Mouse (Mus musculus): ENCODE results near the gene Trim39. TPM values are rescaled to one million over a fixed set of nuclear protein-coding genes. Genes with fewer than 3 reads are reported as not detected.
"Not testable (repeated sequence)": the region's sequence is repeated elsewhere in the genome, so short reads cannot be mapped to it uniquely, and the experiment has no call there.

Trim39 gene
- polyA plus RNA-seq, 1 experiment from 2014 or later, result 24.2 TPM

GRCm38 (mm10) chr17:36240637-36241213 lies 31.3 kb downstream of the Trim39 start:
- 10% methylated on average over 5 of the region's 5 CpGs for WGBS
- DNase-seq (ENCODE audit: low spot score), result peak; percentile 46
- no peak overlapping the region for H3K27ac ChIP-seq (replicated peaks)

GRCm38 (mm10) chr17:36237321-36237921 lies 34.6 kb downstream of the Trim39 start:
- peak overlapping the region; percentile 52 for H3K4me3 ChIP-seq
- H3K4me1 ChIP-seq, result peaks cover 19% of the 10 kb centered on the region
- H3K9me3 ChIP-seq, result no peaks in the 10 kb centered on the region
- DNase-seq (ENCODE audit: low spot score), result no peak
- no peak overlapping the region for H3K27ac ChIP-seq (replicated peaks)
- WGBS, result 2% methylated on average over 27 of the region's 27 CpGs
- no peaks in the 10 kb centered on the region for H3K36me3 ChIP-seq (replicated peaks)
- no peaks in the 10 kb centered on the region; the same call in none of the 2 replicates for H3K27me3 ChIP-seq (replicated peaks; ENCODE audit: low read depth, poor library complexity, severe bottlenecking)

More at GRCm38 (mm10) chr17:36240637-36241213, 31.3 kb downstream of the Trim39 start:
- Histone ChIP-seq H3K4me3 (peak overlapping the region; percentile 32; the same call in 1 of the 2 replicates), H3K9me3 (no peaks in the 10 kb centered on the region), H3K4me1 (peaks cover 16% of the 10 kb centered on the region), H3K36me3 (replicated peaks) (no peaks in the 10 kb centered on the region), H3K27me3 (replicated peaks; ENCODE audit: low read depth, poor library complexity, severe bottlenecking) (no peaks in the 10 kb centered on the region; the same call in none of the 2 replicates)

- 30% methylated on average over 9 of the region's 9 CpGs for WGBS
- not testable (repeated sequence) for H3K27ac ChIP-seq (replicated peaks); H3K9me3 ChIP-seq; DNase-seq (ENCODE audit: low spot score); H3K36me3 ChIP-seq (replicated peaks); H3K4me3 ChIP-seq; H3K27me3 ChIP-seq (replicated peaks; ENCODE audit: low read depth, poor library complexity, severe bottlenecking)
- peaks cover 10% of the 10 kb centered on the region for H3K4me1 ChIP-seq
Observed at GRCm38 (mm10) chr17:36235300-36235699, 36.7 kb downstream of the Trim39 start.

- WGBS, result 79% methylated on average over 5 of the region's 5 CpGs
- no peak overlapping the region for H3K27ac ChIP-seq (replicated peaks)
- peaks cover 10% of the 10 kb centered on the region for H3K4me1 ChIP-seq
- H3K27me3 ChIP-seq (replicated peaks; ENCODE audit: low read depth, poor library complexity, severe bottlenecking), result no peaks in the 10 kb centered on the region; the same call in none of the 2 replicates
- H3K36me3 ChIP-seq (replicated peaks), result no peaks in the 10 kb centered on the region
- DNase-seq (ENCODE audit: low spot score), result no peak
- no peak overlapping the region for H3K4me3 ChIP-seq
- no peaks in the 10 kb centered on the region for H3K9me3 ChIP-seq
Observed at GRCm38 (mm10) chr17:36233572-36233971, 38.5 kb downstream of the Trim39 start.

- peak; percentile 99 for DNase-seq (ENCODE audit: low spot score)
- peaks cover 3% of the 10 kb centered on the region for H3K4me1 ChIP-seq
- no peak overlapping the region for H3K27ac ChIP-seq (replicated peaks)
- H3K27me3 ChIP-seq (replicated peaks; ENCODE audit: low read depth, poor library complexity, severe bottlenecking), result no peaks in the 10 kb centered on the region; the same call in none of the 2 replicates
- H3K4me3 ChIP-seq, result no peak overlapping the region
- 7% methylated on average over 36 of the region's 36 CpGs for WGBS
- H3K36me3 ChIP-seq (replicated peaks), result no peaks in the 10 kb centered on the region
- H3K9me3 ChIP-seq, result no peaks in the 10 kb centered on the region
Observed at GRCm38 (mm10) chr17:36231318-36231717, 40.7 kb downstream of the Trim39 start.

GRCm38 (mm10) chr17:36229046-36229445 lies 43.0 kb downstream of the Trim39 start:
- WGBS, result 12% methylated on average over 5 of the region's 5 CpGs
- DNase-seq (ENCODE audit: low spot score), result no peak
- H3K27me3 ChIP-seq (replicated peaks; ENCODE audit: low read depth, poor library complexity, severe bottlenecking), result peaks cover 20% of the 10 kb centered on the region
- no peak overlapping the region for H3K27ac ChIP-seq (replicated peaks)
- no peaks in the 10 kb centered on the region for H3K36me3 ChIP-seq (replicated peaks)
- no peaks in the 10 kb centered on the region for H3K9me3 ChIP-seq
- peaks cover 4% of the 10 kb centered on the region; the same call in 1 of the 2 replicates for H3K4me1 ChIP-seq
- no peak overlapping the region for H3K4me3 ChIP-seq

- no peak overlapping the region for H3K4me3 ChIP-seq
- WGBS, result 18% methylated on average over 8 of the region's 8 CpGs
- no peaks in the 10 kb centered on the region for H3K36me3 ChIP-seq (replicated peaks)
- no peak overlapping the region for H3K27ac ChIP-seq (replicated peaks)
- H3K4me1 ChIP-seq, result peaks cover 4% of the 10 kb centered on the region; the same call in 1 of the 2 replicates
- peaks cover 30% of the 10 kb centered on the region for H3K27me3 ChIP-seq (replicated peaks; ENCODE audit: low read depth, poor library complexity, severe bottlenecking)
- H3K9me3 ChIP-seq, result no peaks in the 10 kb centered on the region
- DNase-seq (ENCODE audit: low spot score), result no peak
Observed at GRCm38 (mm10) chr17:36226921-36227320, 45.1 kb downstream of the Trim39 start.

- WGBS, result 11% methylated on average over 9 of the region's 9 CpGs
- Histone ChIP-seq H3K27me3 (replicated peaks; ENCODE audit: low read depth, poor library complexity, severe bottlenecking) (peaks cover 46% of the 10 kb centered on the region), H3K4me1 (peaks cover 4% of the 10 kb centered on the region; the same call in 1 of the 2 replicates), H3K4me3 (0 out of 2 replicates have a peak overlapping the region, but pooled peaks have one; percentile 8), H3K9me3 (no peaks in the 10 kb centered on the region), H3K27ac (replicated peaks) (no peak overlapping the region), H3K36me3 (replicated peaks) (no peaks in the 10 kb centered on the region)
- no peak for DNase-seq (ENCODE audit: low spot score)
Observed at GRCm38 (mm10) chr17:36225231-36225824, 46.7 kb downstream of the Trim39 start.

GRCm38 (mm10) chr17:36224451-36224850 lies 47.6 kb downstream of the Trim39 start:
- peaks cover 4% of the 10 kb centered on the region; the same call in 1 of the 2 replicates for H3K4me1 ChIP-seq
- no peak for DNase-seq (ENCODE audit: low spot score)
- peaks cover 55% of the 10 kb centered on the region for H3K27me3 ChIP-seq (replicated peaks; ENCODE audit: low read depth, poor library complexity, severe bottlenecking)
- H3K27ac ChIP-seq (replicated peaks), result no peak overlapping the region
- WGBS, result 51% methylated on average over 3 of the region's 3 CpGs
- no peaks in the 10 kb centered on the region for H3K36me3 ChIP-seq (replicated peaks)
- no peak overlapping the region for H3K4me3 ChIP-seq
- no peaks in the 10 kb centered on the region for H3K9me3 ChIP-seq

- Histone ChIP-seq H3K27me3 (replicated peaks; ENCODE audit: low read depth, poor library complexity, severe bottlenecking) (peaks cover 89% of the 10 kb centered on the region), H3K9me3 (no peaks in the 10 kb centered on the region), H3K27ac (replicated peaks) (no peak overlapping the region), H3K36me3 (replicated peaks) (no peaks in the 10 kb centered on the region), H3K4me1 (peaks cover 8% of the 10 kb centered on the region), H3K4me3 (no peak overlapping the region)
- DNase-seq (ENCODE audit: low spot score), result no peak
- WGBS, result 53% methylated on average over 5 of the region's 5 CpGs
Observed at GRCm38 (mm10) chr17:36218594-36219155, 53.4 kb downstream of the Trim39 start.

- Histone ChIP-seq H3K4me1 (peaks cover 8% of the 10 kb centered on the region), H3K9me3 (no peaks in the 10 kb centered on the region), H3K27ac (replicated peaks) (no peak overlapping the region), H3K27me3 (replicated peaks; ENCODE audit: low read depth, poor library complexity, severe bottlenecking) (peaks cover 99% of the 10 kb centered on the region), H3K36me3 (replicated peaks) (no peaks in the 10 kb centered on the region), H3K4me3 (peak overlapping the region; percentile 37)
- DNase-seq (ENCODE audit: low spot score), result no peak
- WGBS, result 3% methylated on average over 20 of the region's 20 CpGs
Observed at GRCm38 (mm10) chr17:36215586-36215985, 56.5 kb downstream of the Trim39 start.

Measured in embryonic facial prominence, embryonic 10.5 days (tissue).